Mouse (Mus musculus) embryonic fibroblast, embryonic 13.5 days (primary cell): ENCODE measurements around the gene Lmbr1l.

Experiments used
- CTCF ChIP-seq: IDR thresholded peaks from 2 replicates; pipeline ENCODE4 v1.5.1; 2011; ENCODE audit warnings: mild to moderate bottlenecking, control low read depth, low read length, moderate library complexity, borderline replicate concordance; ENCODE audit not compliant: insufficient read depth
- POLR2A ChIP-seq: IDR thresholded peaks from 2 replicates; pipeline ENCODE4 v1.6.1; 2011; ENCODE audit warnings: low read depth, mild to moderate bottlenecking, control low read depth, low read length, moderate library complexity

DNA sequence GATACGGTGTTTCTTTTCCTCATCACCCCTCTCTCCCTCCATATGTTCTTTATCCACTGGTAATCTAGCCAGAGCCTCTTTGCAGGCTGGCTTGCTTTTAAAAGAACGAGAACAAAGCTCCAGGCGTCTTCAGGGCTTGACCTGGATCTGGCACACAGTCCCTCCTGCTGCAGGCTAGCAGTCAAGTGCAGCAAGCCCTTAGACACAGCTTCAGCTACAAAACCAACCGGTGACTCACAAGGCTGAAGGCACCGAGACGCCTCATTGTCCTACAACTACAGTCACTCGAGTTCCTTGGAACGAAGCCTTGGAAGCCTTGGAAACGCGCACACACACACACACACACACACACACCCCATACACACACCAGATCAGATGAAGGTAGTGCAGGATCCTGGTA is 22.8 kb upstream of the Lmbr1l start:
- TF ChIP-seq CTCF, result no peak
- TF ChIP-seq POLR2A, result no peak
